Mouse (Mus musculus): ENCODE results near the gene Col26a1.
"Not testable (repeated sequence)": the region's sequence is repeated elsewhere in the genome, so short reads cannot be mapped to it uniquely, and the experiment has no call there.

- TF ChIP-seq CTCF (IDR thresholded peaks at IDR 0.05; ENCODE audit: insufficient read depth, low read length); POLR2A (IDR thresholded peaks at IDR 0.05; ENCODE audit: borderline replicate concordance, extremely low read depth, low read depth, low read length): not testable (repeated sequence)
Measured at GRCm38 (mm10) chr5:136726271-136726670, 156.7 kb downstream of the Col26a1 start.
